Mouse (Mus musculus): ENCODE measurements around the gene Gm11444.

GRCm38 (mm10) chr11:85846509-85846908 is 3.6 kb downstream of the Gm11444 start:
- TF ChIP-seq TBP (conservative IDR thresholded peaks at IDR 0.05; ENCODE audit: low read depth, low read length) (no peak), TCF12 (IDR thresholded peaks at IDR 0.05; ENCODE audit: low read depth, low read length) (no peak), CHD1 (IDR thresholded peaks at IDR 0.05; ENCODE audit: low read depth, low read length) (no peak), IRF4 (IDR thresholded peaks at IDR 0.05; ENCODE audit: low read depth, low read length) (no peak), CTCF (conservative IDR thresholded peaks at IDR 0.05 in 1 of 2, IDR thresholded peaks at IDR 0.05 in 1 of 2; ENCODE audit: low read depth in 2 of 2, low read length in 2 of 2) (no peak), PAX5 (IDR thresholded peaks at IDR 0.05; ENCODE audit: low read length) (no peak), SIN3A (IDR thresholded peaks at IDR 0.05; ENCODE audit: low read length) (no peak), BHLHE40 (IDR thresholded peaks at IDR 0.05; ENCODE audit: low read depth, low read length) (no peak), EP300 (IDR thresholded peaks at IDR 0.05; ENCODE audit: low read length) (no peak)

Data from CH12.LX (cell line).